Mouse (Mus musculus) layer of hippocampus, adult 9-10 months (tissue): ENCODE measurements around the gene Cdon.

Experiments used
- DNase-seq: peaks from one replicate; pipeline ENCODE4 v3.0.0; 2022; ENCODE audit warnings: low spot score

Cdon gene

DNA sequence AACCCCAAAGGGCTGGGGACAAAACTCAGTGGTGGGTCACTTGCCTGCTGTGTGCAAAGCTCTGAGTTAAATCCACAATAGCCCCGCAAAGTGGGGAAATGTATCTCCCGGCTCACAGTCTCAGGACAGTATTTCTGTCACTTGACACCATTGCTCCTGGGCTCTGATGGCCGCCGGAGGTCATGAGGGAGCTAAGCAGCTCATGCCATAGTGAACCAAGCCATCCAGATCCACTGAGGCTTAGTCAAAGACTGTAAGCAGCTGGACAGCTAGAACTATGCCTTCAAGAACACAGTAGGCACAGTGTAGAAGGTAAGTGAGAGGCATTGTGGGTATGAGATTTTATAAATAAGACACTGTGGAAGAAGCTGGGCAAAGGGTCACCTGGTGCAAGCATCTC is 74.0 kb downstream of the Cdon start:
- DNase-seq = no peak

DNA sequence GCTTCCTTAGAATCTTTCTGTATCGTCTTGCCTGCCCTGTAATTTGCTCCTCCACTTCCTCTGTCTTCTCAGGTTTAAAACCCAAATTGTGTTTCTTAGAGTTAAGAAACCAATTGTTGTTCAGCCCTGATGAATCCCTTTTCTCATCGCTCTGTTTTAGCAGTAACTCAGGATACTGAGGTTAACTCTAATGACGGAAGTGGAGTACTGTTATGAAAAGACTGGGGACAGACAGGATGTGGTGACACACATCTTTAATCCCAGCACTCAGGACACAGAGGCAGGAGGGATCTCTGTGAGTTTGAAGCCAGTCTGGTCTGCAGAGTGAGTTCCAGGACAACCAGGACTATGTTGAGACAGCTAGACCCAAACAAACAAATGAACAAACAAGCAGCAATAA is 74.5 kb downstream of the Cdon start:
- no peak for DNase-seq

DNA sequence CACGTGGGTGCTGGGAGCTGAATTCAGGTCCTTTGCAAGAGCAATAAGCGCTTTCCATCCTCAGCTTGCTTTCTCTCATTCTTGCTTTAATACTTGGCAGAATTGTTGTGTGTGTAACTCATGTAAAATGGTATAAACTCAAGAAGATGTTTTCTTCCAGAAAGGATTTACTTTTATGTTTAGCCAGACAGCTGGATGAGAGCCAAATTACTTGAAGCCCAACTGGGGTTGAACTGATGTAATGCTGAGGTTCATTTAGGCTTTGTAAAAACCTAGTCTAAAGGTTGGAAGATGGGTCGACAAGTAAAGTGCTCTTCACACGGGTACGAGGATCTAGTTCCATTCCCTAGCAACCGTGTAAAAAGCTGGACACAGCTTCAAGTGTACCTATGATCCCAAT is 79.0 kb downstream of the Cdon start:
- DNase-seq = no peak

DNA sequence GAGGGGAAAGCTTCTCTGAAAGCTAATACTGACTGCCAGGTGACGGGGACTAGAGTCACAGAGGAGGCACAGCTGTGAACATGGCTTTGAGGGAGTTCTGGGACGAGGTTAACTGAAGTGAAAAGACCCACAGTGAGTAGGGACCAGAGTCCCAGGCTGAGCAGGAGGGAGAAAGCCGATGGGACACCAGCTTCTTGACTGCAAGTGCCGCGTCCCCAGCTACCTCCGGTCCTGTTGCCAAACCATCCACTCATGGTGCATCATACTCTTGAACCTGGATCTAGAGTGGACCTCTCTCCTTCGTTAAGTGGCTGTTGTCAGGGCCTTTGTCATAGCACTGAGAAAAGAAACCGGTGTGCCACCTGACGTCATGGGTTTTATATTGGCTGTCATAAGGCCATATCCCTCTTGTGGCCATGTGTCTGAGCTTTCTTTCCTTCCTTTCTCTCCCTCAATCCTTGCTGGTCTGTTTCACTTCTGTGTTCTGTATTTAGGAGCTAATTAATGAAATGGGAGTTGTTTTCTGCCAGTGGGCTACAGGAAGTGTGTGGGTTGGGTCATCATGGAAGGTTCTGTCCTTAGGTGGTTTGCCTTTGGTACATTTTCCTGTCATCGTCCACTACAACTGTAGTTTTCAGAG is 81.6 kb downstream of the Cdon start:
- no peak for DNase-seq

DNA sequence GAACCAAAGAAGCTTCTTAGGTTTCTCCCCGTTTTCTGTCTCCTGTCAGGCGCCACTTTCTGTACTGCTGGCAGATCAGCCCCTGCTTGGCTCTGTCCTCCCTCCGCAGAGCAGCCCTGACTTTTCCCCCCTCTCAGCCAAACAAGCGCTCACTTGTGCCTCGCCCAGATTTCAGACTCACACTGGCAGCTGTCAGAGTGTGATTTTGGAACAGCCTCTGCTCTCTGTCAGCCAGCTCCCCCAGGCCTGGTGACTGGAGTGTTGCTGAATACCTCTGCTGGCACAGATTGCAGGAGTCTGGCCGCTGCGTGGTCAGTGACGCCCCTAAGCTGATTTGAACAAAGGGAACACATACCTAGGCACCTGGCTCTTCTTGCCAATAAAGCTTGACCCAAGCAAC is 87.3 kb downstream of the Cdon start:
- peak; percentile 45 for DNase-seq

DNA sequence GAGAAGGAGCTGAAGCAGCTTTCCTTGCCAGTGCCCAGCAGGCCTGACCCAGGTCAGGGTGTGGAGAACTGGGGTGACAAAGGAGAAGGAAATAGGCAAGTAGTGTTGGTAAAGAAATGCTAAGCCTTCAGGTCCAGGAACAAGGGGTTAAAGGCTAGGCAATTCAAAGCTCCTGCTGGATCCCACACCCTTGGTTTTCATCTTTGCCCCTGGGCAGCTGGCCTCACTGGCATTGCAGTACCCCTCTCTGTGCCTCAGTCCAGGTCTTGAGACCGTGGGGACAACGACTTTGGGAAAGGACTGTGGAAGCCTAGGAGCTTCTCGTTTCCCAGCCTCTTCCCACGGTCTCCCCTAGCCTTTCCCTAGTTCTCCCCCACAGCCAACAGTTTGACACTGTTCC is 93.0 kb downstream of the Cdon start:
- no peak for DNase-seq

DNA sequence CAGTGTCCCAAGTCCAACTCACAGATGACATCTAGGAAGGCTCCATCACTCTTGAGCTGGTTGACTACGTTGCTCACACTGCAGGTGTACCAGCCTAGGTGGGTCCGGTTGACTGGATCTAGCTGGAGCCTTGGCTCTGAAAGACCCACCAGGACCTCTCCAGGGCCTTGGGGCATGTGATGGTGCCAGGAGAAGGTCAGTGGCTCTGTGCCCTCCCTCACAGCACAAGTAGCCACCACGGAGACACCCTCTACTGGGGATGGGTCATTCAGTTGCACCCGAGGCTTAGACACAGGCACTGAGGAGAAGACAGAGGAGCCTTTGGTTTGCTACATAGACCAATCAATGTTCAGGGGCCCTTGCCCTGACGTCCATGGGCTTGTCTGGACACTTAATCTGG is 95.3 kb downstream of the Cdon start:
- DNase-seq = no peak

DNA sequence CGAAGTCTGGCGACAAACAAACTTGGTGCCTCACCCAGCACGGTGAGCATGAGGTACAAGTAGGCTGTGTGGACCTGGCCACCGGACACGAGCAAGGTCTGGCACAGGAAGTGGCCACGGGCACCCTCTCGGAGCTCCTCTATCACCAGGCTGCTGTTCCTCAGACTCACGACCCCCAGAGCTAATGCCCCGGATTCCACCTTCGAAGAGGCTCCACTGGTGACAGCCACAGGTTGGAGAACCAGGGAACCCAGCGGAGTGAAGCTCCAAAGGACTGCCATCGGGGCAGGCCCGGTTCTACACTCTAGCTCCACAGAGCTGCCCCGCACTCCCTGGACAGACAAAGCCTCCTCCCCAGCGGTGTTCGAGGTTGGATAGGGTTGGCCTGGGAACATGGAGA is 95.8 kb downstream of the Cdon start:
- DNase-seq = no peak

DNA sequence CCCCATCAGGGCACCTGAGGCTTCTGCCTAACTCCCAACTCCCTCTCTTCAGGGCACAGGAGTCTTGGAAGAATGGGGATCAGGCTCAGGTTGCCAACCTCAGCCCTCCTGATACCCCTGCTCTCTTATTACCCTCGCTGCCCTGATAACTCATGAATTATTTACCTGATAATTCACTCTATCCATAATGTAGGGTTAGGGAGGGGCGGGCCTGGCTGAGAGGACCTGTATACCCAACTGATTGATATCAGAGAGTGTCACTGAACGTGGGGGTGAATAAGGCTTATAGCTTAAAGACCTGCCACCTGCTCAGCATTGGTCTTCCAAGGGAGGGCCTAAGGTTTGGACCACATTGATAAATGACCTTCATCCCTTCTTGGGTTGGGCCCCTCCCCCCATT is 97.2 kb downstream of the Cdon start, which contains the start of gene Gm1113:
Gene Gm1113, minus strand, starts transcription at position 101 of the 400 bp plus-strand sequence.
- no peak for DNase-seq

DNA sequence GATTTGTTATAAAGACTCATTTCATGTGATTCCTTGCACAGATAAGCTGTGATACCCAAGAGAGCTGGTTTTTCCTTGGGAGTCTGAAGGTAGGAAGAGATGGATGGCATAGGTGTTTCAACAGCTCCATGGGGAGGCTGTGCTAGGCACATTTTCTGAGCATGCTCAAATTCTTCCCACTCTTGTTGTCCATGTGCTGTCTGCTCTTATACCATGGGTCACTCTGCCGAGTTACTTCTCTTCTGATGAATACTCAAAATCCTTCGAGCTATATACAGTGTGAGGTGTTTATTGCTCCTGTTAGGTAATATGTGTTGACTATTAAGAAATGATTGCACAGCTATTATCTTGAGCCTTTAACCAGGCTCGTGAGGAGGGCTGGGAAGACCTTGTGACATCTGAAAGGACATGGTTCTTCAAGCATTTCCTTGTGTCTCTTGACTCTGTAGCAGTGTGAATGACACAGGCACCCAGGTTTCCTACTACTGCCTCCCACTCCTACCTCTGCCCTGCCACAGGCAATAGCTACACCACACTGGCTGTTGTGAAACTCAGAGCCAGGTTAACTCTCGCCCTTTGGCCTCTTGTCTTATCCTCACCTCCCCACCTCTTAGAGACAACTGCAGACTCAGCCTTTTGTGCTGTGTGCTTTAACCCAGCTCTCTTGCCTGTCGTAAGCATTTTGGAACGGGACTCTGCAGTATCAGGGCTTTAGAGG is 99.9 kb downstream of the Cdon start:
- no peak for DNase-seq

DNA sequence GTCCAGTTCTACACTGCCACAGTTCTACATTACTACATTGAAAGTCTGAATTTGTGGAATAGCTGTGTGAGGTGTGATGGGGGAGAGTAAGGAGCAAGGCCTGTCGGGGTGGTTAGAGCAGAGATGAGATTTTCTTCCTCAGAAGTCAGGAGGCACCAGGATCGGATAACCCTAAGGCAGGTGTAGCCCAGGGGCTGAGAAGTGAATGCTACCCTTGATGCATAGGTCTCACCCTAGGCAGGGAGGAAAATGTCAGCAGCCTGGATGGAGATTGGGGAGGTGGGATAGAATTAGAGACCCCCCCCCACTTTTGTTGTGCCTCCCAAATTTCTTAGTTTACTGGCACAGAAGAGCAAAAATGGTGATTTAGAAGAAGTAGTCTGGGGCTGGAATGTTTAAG is 101.3 kb downstream of the Cdon start:
- DNase-seq = no peak

DNA sequence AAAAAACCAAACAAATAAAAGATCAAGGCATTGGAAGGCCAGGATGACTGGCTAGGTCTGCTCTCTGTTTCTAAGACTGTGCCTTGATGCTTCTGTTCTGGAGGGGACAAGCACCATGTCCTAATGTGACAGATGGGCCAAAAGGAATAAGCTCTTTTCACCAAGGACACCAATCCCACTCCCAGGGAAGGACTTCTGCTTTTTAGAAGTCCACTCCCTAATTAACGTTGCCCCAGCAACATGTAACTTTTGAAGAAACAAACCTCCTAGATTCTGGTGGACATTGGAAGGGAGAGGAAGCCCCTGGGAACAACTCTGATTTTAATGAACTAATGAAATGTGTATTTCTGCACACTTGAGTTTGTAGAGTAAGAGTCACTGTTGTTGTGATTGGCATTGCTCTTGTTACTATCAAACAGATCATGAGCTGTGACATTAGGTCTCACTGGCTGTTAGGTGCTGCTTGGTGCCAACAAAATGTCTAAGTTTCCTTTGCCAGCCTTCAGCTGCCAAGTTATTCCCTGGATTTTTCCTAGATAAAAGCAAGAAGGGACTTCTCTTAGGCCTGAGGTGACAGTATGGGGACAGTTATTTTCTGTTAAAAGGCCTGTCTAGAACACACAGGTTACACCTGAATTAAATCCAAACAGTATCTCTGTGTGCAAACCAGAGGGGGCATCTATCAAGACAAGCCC is 102.0 kb downstream of the Cdon start:
- no peak for DNase-seq

DNA sequence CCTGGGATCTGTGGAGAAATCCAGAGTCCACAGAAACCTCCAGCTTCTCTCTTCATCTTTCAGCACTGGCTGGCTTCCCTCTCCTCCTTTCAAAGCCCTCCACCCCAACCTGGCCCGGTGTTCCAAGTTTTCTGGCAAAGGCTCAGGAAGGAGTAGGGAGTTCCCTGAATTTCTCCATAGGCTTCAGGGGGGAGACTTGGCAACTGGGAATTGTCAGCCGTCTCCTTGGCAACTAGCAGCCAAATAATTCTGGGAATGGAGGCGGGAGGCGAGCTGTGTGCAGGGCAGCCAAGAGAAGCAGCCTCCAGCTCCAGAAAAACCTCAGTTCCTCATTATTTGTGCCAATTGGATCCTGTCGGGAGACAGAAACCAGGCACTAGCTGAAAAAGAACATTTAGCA is 102.6 kb downstream of the Cdon start:
- DNase-seq = no peak

DNA sequence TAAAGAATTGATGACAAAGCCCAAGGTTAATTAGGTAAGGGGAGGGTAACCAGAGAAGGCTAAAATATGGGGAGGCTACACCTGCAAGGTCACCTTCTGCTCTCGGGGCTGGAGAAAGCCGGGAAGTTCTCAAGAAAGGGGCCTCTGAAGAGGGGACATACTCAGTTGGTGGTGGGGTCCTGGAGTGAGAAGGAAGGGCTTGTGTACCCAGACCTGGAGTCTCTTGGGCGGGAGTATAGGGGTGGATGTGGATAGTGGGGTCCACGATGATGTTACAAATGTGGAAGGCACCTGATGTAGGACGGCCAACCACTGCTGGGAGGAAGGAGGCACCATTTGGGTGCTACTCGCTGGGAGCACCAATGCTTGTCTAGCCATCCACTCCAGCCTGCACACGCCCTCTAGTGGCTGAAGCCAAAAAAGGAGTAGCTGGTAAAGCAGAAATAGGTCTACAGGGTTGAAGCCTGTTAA is 103.0 kb downstream of the Cdon start:
- DNase-seq = peak; percentile 51

DNA sequence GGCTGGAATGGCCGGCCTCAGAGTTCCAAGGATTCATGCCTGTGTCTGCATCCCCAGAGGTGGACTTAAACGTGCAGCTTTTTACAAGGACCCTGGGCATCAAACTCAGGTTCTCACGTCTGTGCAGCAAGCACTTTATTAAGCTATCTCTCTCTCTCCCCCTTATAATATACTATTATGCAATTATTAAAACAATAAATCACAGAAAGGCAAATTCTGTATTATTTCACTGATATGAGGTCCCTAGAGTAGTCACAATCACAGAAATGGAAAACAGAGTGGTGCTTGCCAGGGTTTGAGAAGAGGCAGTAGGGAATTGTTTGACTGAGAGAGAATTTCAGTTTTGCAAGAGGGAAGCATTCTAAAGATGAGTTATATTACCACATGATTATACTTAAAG is 108.2 kb downstream of the Cdon start:
- no peak for DNase-seq

DNA sequence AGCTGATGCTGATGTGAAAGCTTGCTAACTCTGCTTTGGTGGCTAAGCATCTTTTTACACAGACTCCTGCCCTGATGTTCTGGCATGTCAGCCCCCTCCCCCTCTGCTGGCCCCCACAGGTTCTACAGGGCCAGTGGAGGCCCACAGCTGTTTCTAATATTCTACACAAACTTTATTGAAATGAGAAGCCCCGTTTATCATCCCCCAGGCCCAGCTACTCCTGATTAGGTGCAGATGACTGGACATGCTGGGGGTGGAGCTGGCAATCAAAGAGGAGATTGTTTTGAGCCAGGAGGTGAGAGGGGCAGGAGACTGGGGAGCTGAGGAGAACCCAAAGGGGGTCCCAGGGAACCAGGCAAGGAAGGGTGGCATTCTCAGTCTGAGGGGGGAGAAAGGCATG is 108.9 kb downstream of the Cdon start:
- no peak for DNase-seq

DNA sequence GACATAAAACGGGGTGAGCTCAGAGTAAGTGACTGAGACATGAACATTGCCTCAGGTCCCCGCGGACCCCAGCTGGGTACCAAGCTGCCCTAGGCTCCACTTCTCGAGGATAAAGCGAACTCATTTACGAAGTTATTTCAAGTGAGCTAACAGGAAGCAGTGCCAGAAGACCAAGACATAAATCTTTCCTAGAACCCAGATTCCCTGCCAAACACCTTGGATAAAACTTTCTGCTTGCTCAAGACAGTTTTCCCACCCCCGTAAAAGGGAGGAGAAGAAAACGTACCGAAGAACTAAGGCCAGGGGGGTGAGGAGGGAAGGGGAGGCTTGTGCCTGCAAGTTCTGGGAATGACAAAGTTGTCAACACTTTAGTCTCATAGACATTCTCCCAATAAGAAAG is 112.3 kb downstream of the Cdon start:
- DNase-seq = no peak

DNA sequence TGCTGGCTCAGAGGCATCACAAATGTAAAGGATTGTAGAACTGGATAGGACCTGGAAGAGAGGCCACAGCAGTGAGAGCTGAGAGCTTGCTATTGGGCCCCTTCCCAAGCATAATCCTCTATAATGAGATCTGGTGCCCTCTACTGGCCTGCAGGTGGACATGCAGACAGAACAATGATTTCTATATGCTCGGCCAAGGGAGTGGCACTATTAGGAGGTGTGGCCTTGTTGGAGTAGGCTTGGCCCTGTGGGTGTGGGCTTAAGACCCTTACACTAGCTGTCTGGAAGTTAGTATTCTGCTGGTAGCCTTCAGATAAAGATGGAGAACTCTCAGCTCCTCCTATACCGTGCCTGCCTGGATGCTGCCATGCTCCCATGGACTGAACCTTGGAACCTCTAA is 114.2 kb downstream of the Cdon start:
- no peak for DNase-seq

DNA sequence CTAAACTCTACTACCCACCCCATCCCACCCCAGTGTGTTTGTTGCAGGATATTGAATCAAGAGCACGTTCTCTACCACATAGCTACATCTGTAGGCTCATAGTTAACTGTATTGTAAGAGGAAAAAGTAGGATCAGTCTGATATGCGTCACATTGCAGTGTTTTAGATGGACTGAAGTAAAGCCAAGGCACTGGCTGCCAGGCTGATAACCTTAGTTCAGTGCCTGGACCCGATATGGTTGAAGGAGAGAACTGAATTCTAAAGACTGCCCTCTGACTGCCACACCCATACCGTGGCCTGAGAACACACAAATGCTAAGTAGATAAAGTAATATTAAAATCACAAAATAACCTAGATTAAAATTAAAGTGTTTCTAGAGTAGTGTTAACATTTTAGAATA is 114.9 kb downstream of the Cdon start:
- DNase-seq = no peak

DNA sequence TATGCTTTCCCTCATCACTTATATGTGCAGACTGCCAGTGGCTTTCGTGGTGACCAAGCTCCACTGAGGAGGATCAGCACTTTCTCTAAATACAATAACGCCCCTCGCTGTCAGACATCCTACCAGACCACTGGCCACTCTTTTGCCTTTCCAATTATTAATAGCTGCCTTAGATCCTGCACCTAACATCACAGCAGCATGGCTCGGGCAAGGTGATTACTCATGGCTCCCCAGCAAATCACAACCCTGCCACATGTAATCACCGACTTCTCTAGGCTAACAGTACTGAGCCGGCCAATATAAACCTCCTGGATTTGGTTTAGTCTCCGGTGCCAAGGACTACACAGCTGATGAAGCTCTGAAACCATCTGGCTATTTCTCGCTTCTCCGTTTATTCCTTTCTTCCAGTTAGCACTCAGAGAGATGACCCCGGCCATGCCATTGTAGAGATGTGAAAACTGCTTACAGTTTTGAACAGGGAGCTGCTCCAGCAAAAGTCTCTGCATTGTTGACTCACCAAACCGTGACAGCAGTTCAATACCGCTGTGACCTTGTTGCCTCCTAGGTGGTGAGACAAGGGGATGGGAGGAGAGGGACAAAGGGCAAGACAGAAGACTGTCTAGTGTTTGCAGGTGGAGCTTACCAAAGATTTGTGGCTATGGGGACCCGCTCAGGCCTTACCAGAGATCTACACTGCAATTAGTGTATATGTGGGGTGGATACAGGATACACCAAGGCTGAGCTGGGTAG is 118.2 kb downstream of the Cdon start:
- DNase-seq = no peak

DNA sequence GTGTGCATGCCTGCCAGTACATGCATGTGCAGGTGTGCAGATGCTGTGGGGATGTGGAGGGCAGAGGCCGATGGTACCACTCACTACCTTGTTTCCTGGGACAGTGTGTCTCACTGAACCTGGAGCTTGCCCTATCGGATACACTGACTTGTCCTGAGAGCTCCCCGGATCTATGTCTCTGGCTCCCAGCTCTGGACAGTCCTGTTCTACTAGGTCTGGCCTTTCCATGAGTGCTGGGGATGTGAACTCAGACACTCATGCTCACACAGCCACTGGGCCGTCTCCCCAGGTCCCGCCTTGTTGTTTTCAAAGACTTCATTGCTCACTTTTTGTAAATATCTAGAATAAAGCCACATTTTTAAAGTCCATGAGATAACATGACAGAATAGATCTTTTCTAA is 120.1 kb downstream of the Cdon start:
- DNase-seq = no peak

DNA sequence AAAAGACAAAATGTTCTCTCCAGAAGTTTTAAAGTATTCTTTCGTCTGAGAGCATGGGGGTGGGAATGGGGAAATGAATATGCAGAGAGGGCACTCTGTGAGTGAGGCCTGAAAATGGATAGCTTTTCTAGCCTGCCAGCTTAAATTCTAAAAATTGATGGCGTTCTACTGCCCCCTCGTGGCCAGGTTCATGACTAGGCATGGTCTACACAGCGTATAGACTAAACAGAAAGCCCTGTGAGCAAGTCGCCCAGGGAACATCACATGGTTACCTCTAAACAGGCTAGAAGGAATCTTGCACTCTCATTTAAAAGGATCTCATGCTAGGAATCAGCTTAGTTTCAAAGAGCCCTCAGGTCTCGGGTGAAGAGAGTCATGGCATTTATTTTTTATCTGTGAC is 120.6 kb downstream of the Cdon start:
- peak; percentile 51 for DNase-seq

DNA sequence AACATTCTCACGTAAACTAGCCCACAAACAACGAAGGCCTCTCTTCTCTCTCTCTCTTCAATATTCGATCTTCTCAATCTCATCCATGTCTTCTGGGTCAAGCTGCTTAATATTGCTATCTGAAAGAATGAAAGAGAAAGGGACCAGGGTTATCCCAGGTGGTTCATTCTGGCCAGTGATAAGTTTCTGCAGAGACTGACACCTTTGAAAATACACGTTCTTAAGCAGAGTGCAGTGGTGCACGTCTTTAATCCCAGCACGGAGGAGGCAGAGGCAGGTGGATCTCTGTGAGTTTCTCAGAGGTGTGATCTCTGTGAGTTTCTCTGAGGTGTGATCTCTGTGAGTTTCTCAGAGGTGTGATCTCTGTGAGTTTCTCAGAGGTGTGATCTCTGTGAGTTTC is 121.0 kb downstream of the Cdon start:
- DNase-seq = no peak
